Mouse (Mus musculus): ENCODE results near the gene Arrdc5.

- TF ChIP-seq POLR2A (IDR thresholded peaks at IDR 0.05; ENCODE audit: borderline replicate concordance, extremely low read depth, low read depth, low read length) (no peak), CTCF (IDR thresholded peaks at IDR 0.05; ENCODE audit: insufficient read depth, low read length) (no peak)
These were observed 42.7 kb downstream of the Arrdc5 start for GRCm38 (mm10) chr17:56257181-56257894.

Measured in lung, adult 2 months (tissue).